Mouse (Mus musculus) gastrocnemius, postnatal 36 days (tissue): ENCODE results near the gene Chrna3. TPM values are rescaled to one million over a fixed set of nuclear protein-coding genes. Genes with fewer than 3 reads are reported as not detected.

Source experiments
- DNase-seq, 2 experiments: peaks; one replicate each; pipeline ENCODE4 v3.0.0; 2022
- intact Hi-C: fragments of 180-260 bp; cut with DNase I; formaldehyde crosslinking; loops from one replicate; pipeline ENCODE4 v1.15.1; 2025
- total RNA-seq, 2 experiments: library from RNA; stranded (reverse); gene quantifications; 2 replicates each; pipeline ENCODE4 v1.2.3; 2021

Chrna3 gene
- total RNA-seq, 2 experiments from 2014 or later = not detected

GRCm38 (mm10) chr9:55009692-55010091 is 16.7 kb downstream of the Chrna3 start:
- intact Hi-C loops = no loop called here
- no peak for DNase-seq

GRCm38 (mm10) chr9:55003609-55004008 is 22.8 kb downstream of the Chrna3 start:
- DNase-seq = no peak
- intact Hi-C loops = no loop called here

- intact Hi-C loops = no loop called here
- no peak for DNase-seq
Measured at GRCm38 (mm10) chr9:54995645-54996044, 30.7 kb downstream of the Chrna3 start.

GRCm38 (mm10) chr9:54994381-54994780 is 32.0 kb downstream of the Chrna3 start:
- DNase-seq = no peak
- intact Hi-C loops = no loop called here

- intact Hi-C loops = no loop called here
- no peak for DNase-seq
Measured at GRCm38 (mm10) chr9:54990362-54990761, 36.0 kb downstream of the Chrna3 start.

GRCm38 (mm10) chr9:54982401-54982800 is 44.0 kb downstream of the Chrna3 start:
- no peak for DNase-seq
- intact Hi-C loops = no loop called here

GRCm38 (mm10) chr9:54981291-54982191 is 44.8 kb downstream of the Chrna3 start:
- peak in 1 of 2 experiments; percentile 6 for DNase-seq
- intact Hi-C loops = no loop called here

- intact Hi-C loops = no loop called here
- DNase-seq = no peak
Measured at GRCm38 (mm10) chr9:54980674-54981073, 45.7 kb downstream of the Chrna3 start, which contains the start of gene Chrna5. Gene Chrna5, plus strand, starts transcription at chr9:54980880.

- intact Hi-C loops = no loop called here
Measured at GRCm38 (mm10) chr9:54969972-54970637, 56.3 kb downstream of the Chrna3 start.

GRCm38 (mm10) chr9:54963669-54964068 is 62.7 kb downstream of the Chrna3 start:
- intact Hi-C loops = no loop called here
- DNase-seq = no peak

More at GRCm38 (mm10) chr9:54969972-54970637, 56.3 kb downstream of the Chrna3 start:
- no peak for DNase-seq

GRCm38 (mm10) chr9:54961059-54961458 is 65.3 kb downstream of the Chrna3 start:
- no peak for DNase-seq
- intact Hi-C loops = no loop called here

Other genes with a start within 250 kb of the Chrna3 start
- gene Ireb2, start 162.8 kb downstream of the Chrna3 start, total RNA-seq = 10 to 100 TPM; 18.8 to 21.8 TPM
- under 1 TPM; 0.74 to 0.79 TPM for gene Hykk, start 109.3 kb downstream of the Chrna3 start, total RNA-seq
- 100 to 1,000 TPM; 111 to 117 TPM for gene Psma4, start 75.8 kb downstream of the Chrna3 start, total RNA-seq
- not detected for gene AY074887, start 75.6 kb downstream of the Chrna3 start, total RNA-seq
- gene Chrna5, start 45.7 kb downstream of the Chrna3 start, total RNA-seq = not detected
- under 1 TPM in 1 of 2 experiments, not detected in 1; 0.08 TPM for gene Chrnb4, start 22.2 kb upstream of the Chrna3 start, total RNA-seq
- 10 to 100 TPM; 30.2 to 33.4 TPM for gene Ube2q2, start 122.3 kb upstream of the Chrna3 start, total RNA-seq
- 10 to 100 TPM; 18.0 to 18.8 TPM for gene Fbxo22, start 182.4 kb upstream of the Chrna3 start, total RNA-seq